Mouse (Mus musculus): Measurements from ENCODE around the gene Rap2c. TPM values are rescaled to one million over a fixed set of nuclear protein-coding genes. Genes with fewer than 3 reads are reported as not detected.
A peak's percentile ranks its signal among the peaks of the same experiment; 100 is the strongest.

The Rap2c gene
- 10 to 100 TPM; 17.9 to 25.3 (median 22.0) TPM for total RNA-seq (2022)

DNA sequence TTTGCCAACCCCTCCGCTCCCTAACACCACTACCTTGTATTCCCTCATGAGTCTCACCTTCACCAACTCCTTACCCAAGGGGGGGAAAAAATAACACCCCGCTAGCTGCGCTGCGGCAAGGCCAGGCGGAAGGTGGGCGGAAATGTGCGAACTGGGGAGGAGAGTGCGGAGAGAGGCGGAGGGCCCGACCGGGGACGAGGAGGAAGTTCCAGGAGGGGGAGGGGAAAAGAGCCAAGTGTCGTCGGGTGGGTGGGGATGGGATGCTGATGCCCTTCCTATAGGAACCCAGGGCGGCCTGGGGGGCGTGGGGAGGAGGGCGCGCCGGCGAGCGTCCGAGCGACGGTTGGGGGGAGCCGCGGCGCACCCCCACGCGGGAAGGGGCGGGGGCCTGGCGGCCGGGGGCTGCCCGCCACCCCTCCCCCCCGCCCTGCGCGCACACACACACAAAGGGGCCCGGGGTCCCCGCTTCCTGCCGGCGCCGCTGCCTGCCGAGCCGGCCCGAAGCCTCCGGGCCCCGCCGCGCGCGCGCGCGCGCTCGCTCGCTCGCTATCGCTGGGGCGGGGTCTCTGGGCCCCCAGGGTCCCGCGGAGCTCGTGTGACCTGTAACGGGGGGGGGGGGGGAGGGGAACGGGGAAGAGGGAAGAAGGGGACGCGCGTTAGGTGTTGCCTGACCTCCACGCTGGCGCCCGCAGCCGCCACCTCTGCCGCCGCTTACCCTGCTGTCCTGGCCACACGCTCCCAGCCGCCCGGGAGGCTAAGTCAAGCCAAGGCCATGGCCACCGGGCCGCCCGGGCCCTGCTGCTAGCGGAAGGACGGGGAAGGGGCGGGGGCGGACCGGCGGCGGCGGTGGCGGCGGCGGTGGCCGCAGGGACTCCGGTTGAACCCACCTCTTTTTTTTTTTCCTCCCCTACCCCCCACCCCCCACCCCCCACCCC lies at the start of gene Rap2c:
TSS of gene Rap2c (minus strand) at position 168 of the 935 bp plus-strand sequence.
- DNase-seq (ENCODE audit: low spot score): peak; percentile 58

DNA sequence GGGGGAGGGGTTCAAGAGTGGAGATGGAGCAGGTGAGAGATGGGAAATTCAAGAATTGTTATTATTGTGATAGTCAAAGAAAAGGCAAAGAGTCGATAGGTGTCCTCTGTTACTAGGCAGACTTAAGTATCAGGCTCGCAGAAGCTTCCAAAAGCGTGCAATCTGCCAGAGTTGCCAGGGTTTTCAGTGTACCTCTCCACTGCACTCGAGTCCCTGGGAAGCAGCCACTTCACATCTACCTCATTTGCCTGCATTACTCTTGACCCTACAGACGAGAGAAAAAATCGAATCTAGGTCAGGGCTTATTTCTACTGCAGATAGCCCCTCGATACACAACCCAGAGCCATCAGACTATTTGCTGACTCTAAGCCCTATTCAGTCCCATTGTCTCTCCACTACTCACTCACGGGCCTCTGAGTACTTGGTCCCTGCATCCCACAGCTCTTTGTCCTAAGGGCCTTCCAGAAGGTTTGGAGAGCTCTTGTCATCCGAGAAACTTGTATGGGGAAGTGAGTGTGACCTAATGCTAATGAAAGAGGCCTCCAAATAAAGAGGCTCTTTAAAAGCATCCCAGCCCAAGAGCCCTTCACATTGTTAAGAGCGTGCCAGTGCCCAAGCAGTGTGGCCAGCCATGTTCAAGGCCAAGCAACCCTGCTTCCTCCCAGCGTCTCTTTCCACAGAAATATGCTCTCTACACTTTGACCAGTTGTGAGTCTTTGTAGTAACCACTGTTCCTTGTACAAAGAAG lies 48.9 kb upstream of the Rap2c start:
- DNase-seq (ENCODE audit: low spot score): no peak

DNA sequence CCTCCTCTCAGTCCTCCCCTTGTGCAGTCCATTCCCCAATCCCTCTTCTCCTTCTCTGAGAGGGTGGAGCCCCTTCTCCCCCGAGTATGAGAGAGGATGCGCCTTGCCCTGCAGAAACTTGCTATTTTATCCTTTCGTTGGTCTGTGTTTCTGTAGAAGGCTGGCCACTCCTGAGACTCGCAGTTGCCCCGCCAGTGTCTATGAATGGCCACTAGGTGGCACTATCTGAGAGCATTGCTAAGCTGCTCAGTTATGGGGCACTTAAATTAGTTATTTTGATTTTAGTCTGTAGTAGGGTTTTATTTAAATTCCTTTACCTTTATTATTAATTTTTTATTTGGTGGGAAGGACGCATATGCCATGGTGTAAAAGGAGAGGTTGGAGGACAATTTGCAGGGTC lies 48.0 kb upstream of the Rap2c start:
- DNase-seq (ENCODE audit: low spot score): peak; percentile 16

DNA sequence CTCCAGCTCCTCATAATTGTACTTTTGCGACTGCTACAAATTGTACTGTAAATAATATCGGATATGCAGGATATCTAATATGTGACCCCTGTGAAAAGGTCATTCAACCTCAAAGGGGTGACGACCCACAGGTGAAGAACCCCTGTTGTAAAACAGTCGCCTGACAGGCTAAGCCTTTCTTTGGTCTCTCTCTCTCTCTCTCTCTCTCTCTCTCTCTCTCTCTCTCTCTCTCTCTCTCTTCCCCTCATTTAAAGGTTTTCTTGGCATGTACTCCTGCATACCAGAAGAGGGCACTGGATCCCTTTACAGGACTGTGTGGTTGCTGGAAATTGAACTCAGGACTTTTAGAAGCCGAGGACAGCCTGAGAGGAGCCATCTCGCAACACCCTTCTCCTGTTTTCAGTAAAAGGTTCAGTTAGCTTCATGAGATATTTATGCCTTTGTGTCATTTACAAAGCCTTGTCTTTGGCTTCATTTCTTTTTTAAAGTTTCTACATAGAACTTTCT lies 47.4 kb upstream of the Rap2c start:
- DNase-seq (ENCODE audit: low spot score): no peak

DNA sequence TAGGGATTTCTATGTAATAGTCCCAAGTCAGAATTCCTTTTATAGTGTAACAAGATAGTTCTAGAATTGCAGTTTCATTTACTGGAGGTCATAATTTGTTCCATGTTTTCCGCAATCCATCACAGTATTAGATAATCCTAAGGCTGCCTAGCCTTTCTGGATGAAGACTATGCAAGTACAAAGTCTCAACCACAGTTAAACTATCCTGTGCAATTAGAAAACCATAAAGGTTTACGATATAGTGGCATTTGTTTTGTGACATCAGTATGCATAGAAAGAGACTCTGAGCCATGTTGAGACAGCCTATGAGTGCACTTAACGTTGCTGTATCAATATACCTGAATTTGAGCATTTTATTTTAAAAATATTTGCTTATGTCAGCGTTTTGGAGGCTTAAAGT lies 42.4 kb upstream of the Rap2c start:
- DNase-seq (ENCODE audit: low spot score): no peak

DNA sequence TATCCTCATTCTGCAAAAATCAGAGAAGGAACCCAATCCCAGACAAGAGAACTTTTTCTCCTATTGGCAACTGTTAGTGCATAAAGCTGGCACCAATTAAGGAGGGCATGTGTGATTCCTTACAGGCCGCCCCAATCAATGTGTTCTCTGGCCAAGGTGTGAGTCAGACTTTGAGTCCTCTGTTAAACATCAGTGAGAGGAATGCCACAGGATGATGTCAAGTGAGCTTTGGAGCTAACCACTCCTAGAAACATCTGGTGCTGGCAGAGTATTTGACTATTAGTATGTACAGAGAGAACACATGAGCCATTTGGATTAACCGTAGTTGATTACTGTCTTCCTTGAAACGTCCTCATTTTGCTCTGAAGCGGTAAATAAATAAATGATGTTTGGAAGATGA lies 40.9 kb upstream of the Rap2c start:
- no peak for DNase-seq (ENCODE audit: low spot score)

DNA sequence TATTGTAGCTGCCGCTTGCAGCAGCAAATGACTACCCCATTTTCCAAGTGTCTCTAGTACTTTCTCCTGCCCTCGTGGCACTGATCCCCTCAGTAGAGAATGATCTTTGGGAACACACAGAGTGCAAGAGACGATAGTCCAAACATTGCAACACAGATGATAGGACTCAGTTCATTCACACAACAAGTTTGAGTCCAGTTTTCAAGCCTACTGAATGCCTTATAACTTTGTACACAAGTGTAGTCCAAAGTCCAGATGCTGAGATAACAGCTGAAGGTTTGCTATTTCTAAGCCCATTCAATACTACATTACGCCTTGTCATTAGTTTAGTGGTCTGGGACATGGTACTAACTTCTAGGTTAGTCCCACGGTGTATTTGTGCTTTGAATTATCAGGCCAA lies 40.5 kb upstream of the Rap2c start:
- no peak for DNase-seq (ENCODE audit: low spot score)

DNA sequence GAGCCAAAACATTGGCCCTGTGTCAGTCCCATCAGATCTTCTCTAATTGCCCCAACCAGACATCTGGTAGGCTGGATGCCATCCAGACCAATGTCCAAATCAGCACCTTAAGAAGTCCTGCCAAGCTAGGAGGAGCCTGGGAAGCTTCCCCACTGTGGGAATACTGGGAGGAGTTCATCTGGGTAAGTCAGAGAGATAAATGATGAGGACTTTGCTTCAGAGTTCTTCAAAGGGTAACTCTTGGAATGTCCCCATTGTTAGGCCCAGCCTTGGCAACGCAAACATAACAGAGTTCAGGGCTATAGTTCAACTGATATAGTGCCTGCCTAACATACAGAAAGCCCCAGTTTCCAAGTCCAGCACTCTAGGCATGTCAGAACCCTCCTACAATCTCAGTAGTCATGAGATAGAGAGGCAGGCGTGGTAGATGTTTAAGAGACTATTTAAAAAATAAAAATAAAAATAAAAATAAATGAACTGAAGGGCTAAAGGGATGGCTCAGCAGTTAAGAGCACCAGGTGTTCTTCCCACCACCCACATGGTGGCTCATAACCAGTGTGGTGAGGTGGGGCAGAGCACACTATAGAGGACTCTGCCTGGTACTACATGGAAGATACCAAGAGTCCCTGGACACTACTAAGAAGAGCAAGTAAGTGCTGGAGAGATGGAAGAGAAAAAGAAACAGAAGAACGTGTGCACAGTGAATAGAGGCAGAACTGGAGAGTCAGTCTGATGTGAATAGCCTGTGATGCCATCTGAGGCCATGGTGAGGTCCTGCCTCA lies 34.1 kb upstream of the Rap2c start:
- DNase-seq (ENCODE audit: low spot score): no peak

DNA sequence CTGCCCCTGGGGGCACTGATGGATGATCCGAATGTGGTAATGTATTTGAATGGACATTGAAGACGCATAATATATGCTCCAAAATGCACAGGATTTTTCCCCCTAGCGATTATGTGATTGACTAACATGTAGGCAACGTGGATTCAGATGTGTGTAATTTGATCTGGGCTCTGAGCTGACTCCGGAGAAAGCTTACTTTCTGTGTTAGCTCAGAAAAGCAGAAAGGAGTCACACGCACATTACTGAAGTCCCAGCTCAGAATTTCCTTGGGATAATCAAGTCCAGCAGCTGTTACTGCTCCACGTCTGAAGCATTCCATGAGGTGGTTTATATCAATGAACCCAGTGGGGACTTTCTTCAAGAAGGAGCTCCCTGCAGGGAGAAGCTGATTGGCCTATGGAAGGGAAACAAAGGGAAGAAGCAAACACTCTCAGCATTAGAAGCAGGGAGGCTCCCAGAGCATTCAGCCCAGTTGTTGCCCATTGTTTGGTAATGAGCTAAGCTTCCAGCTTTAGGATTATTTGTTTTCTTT lies 17.9 kb upstream of the Rap2c start:
- no peak for DNase-seq (ENCODE audit: low spot score)

DNA sequence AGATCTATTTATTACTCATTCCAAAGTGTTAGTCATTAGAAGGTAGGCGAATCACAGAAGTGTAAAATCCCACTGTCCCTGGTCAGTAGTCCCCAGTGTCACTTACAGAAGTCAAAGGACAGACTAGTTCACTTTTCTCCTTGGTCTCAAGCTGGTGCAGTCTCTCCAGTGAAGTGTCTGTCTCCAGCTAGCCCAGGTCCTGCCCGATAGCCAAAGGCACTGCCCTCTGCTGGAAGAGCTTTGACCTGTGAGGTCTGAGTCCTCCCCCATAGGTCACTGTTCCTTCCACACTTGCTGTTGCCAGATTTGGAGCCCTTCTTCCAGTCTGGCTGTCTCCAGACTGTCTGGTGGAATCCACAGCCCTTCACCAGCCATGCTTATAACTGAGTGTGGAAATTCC lies 2.1 kb upstream of the Rap2c start:
- DNase-seq (ENCODE audit: low spot score): peak; percentile 45

DNA sequence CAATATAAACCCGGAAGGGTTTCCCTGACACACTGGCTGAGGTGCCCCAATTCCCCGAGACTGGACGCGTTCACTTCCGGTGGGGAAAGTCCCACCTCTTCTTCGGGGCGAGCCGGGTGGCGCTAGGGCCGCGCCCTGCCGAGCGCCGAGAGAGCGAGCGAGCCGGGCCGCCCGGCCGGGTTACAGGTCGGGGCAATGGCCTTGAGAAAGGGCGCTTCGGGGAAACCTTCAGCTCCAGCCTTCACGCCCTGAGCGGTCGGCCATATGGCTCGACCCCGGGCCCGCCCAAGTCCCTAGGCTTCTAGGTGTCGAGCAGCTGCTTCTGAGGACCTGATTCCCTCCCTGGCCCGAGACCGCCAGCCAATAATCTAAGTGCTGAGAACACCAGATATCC lies 965 bp upstream of the Rap2c start:
- DNase-seq (ENCODE audit: low spot score): peak; percentile 63

DNA sequence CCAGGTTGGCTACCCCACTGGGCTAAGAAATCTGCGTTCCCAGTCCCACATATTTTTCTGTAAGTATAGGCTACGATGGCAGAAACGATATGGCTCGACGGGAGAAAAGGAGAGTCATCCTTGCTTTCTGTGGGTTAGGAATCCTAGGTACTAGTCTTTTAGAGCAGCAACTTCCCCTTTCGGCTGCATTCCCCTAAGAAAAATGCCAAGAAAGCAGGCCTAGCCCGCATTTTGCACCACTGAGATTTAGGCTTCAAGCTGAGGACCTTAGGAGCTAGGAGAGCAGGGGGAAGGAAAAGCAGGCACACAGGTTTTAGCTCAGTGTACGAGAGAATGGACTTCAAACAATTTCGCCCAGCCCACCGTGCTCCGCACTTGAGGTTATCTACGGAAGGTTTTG lies 892 bp downstream of the Rap2c start:
- no peak for DNase-seq (ENCODE audit: low spot score)

DNA sequence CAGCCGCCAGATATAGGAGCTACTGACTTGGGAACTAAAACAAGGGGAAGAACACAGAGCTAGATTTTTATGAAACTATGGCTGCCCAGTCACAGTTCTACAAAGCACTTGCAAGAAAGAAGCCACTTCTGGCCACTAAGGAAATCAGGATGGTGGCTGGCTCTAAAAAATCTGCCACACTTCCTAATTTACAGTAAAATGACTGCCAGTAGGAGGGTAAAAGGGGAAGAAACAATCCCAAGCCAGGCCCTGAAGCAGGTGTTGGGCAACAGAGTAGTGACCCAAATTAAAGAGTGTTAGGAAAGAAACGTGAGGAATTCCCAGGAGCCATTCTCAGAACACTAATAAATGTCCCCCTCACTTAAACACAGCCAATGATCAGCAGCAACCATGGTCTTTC lies 5.5 kb downstream of the Rap2c start:
- DNase-seq (ENCODE audit: low spot score): no peak

DNA sequence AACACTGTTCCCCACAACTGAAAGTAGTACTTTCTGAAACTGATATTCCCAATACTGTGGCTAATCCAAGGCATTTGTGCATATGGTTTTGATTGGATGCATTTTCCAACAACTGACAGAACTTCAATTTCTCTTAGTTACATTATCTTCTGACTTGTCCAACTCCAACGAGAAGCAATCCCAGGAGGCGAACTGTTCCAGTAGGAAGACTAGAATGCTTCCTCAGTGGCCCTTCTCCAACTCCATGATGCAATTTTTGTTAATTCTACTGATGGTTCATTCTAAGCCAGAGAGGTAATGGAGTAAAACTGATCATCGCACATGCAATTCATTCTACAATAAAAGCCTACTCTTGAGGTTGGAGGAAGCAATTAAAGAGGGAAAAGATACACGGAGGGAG lies 7.5 kb downstream of the Rap2c start:
- DNase-seq (ENCODE audit: low spot score): no peak

DNA sequence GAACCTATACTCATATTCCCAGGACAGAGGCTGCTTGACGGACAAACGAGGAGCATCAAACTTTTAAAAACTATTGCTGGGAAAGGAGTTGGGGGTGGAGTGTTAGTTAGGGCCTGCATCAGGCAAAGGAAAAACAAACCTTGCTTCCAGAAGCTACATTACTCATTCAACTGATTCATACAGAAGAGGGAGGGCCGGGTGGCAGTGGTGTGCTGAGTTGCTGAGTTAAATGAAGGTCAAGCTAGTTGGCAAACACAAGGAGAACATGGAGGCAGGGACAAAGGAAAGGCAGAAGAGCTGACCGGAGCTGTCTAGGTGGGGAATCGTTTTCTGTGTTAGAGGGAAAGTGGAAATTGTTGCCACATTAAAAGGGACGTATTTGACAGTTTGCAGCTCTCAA lies 17.0 kb downstream of the Rap2c start:
- DNase-seq (ENCODE audit: low spot score): no peak

DNA sequence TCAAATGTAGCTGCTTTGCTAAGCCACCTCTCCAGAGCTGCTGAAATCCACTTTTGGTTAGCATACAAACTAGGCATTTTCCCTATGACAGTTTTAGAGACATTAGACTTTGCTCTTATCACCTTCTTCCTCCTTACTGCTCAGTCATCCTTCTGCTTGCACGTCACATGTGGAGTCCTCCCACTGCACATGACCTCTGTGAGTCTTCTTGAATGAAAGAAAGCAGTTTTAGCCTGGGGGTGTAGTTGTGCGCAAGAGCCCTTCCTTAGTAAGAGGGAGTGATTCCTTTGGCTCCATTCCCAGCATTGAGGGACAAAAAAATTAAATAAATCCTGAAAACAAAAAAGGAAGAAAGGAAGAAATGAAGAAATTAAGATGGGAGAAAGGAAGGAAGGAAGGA lies 22.5 kb downstream of the Rap2c start:
- DNase-seq (ENCODE audit: low spot score): no peak

DNA sequence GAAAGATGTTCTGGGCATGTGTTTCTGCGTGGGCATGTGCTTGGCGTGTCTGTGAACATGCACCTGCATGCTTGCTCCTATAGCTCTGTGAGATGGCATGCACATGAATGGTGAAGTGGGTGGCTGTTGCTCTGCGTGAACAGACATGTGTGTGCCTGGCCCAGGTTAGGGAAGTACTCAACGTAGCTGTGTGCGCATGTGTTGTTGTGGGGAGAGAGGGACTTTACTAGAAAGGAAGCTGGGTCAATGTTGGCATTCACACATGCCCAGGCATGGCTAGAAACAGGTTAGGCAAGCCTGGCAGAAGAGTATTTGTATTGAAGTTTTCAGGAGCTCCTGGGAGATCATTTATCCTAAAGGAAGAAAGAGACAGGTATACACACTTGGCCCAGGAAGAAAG lies 26.5 kb downstream of the Rap2c start:
- no peak for DNase-seq (ENCODE audit: low spot score)

DNA sequence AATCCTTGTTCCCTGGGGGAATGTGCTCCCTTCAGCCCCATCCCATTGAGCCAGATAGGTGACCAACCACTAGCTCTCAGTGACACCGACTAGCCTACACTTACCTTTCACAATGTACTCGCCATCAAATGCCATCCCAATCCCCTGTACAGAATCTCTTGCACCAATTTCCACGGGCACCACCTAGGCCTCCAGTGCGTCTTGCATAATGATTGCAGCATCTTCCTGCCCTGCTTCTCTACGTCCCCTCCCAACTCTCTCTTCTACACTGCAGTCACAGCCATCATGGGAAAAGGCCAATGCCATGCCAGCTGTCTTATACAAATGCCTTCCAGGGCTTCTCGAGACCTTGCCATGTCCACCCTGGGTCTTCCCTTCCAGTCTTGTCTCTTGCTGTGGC lies 27.9 kb downstream of the Rap2c start:
- DNase-seq (ENCODE audit: low spot score): no peak

DNA sequence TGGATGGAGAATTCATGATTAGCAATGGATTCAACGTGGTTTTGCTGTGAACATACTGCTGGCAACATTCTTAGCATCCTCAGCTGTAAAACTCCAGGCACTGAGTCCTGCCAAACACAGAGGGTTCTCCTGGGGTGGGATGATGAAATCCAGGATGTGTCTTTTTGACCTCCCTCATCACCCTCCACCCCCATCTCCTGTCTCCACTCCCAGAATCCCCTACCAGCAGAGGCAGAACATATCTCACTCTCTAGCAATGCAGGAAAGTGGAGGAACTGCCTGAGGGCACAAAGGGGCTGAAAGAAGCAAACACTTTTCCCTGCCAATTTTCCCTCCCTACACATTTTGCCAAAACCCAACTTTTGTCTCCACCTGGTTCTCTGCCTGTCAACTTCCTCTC lies 29.2 kb downstream of the Rap2c start:
- no peak for DNase-seq (ENCODE audit: low spot score)

DNA sequence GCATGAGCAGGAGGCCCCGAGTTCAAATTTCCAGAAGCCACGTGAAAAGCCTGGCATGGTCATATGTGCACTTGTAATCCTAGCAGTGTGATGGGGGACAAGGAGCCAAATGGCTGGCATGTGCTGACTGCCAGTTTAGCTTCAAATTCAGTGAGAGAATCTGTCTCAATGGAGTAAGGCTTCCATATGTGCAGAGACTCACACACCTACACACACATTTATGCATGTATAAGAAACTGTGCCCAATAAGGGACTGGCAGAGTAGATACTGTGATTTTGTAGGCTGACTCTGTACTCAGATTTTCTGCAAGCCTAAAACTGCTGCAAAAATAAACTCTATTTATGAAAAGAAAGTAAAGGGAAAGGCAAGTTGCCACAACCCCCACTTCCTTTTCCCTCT lies 39.4 kb downstream of the Rap2c start:
- no peak for DNase-seq (ENCODE audit: low spot score)

DNA sequence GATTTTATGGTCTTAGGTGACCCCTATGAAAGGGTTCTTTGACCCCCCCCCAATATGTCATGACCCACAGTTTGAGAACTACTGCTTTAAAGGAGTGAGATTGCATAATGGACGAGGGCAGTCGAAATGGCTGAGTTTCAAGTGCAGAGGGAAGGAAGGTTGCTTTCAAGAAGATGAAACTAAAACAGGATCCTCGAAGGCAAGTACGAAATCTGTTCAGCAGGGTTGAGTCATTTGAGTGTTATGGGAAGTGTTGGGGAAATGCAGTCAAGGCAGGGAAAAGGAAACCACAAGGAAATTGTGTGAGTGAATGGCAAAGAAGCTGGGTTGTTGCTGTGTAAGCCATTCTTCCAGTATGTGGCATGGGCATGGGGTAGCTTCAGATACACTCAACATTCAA lies 45.7 kb downstream of the Rap2c start:
- DNase-seq (ENCODE audit: low spot score): no peak

DNA sequence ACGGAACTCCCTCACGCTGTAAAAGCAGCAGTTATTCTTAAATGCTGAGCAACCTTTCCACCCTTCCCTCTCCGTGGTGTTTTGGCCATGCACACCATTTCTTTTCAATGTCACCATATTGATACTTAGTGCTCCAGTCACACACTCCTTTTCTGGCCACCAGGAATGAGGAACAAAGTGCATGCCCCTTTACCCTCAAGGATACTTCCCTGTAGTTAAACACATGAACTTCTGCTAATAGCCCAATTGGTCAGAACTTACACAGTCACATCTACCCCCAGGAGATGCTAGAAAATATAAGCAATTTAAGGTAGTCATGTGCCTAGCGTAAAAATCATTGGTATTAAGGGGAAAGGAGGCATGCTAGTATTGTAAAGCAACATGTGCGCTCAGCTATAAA lies 47.9 kb downstream of the Rap2c start:
- DNase-seq (ENCODE audit: low spot score): no peak

All from heart, adult 8-10 months (tissue).